Mouse (Mus musculus) fat pad, adult 2 months (tissue): ENCODE measurements around the gene Ahsa2.
"Not testable (repeated sequence)": the region's sequence is repeated elsewhere in the genome, so short reads cannot be mapped to it uniquely, and the experiment has no call there.

Experiments
- DNase-seq: peaks from one replicate; pipeline ENCODE4 v3.0.0-alpha.2; 2011; ENCODE audit warnings: low read depth, low spot score; ENCODE audit errors: extremely low read depth

Ahsa2 gene

GRCm38 (mm10) chr11:23497718-23498509 is at the start of gene Ahsa2:
Gene Ahsa2 (minus strand): TSS chr11:23498030.
- no peak for DNase-seq

- DNase-seq: no peak
Observed at GRCm38 (mm10) chr11:23537446-23537845, 39.6 kb upstream of the Ahsa2 start.

- DNase-seq: no peak
Observed at GRCm38 (mm10) chr11:23520473-23521205, 22.8 kb upstream of the Ahsa2 start, which contains the start of gene 1700093K21Rik. Gene 1700093K21Rik (minus strand): TSS chr11:23521155.

- no peak for DNase-seq
Observed at GRCm38 (mm10) chr11:23518981-23519380, 21.2 kb upstream of the Ahsa2 start.

- no peak for DNase-seq
Observed at GRCm38 (mm10) chr11:23515315-23515714, 17.5 kb upstream of the Ahsa2 start.

GRCm38 (mm10) chr11:23514785-23515184 is 17.0 kb upstream of the Ahsa2 start:
- DNase-seq: not testable (repeated sequence)

GRCm38 (mm10) chr11:23504801-23505200 is 7.0 kb upstream of the Ahsa2 start:
- DNase-seq: not testable (repeated sequence)

GRCm38 (mm10) chr11:23498609-23499008 is 779 bp upstream of the Ahsa2 start:
- no peak for DNase-seq

GRCm38 (mm10) chr11:23497335-23497717 is 504 bp downstream of the Ahsa2 start:
- no peak for DNase-seq

GRCm38 (mm10) chr11:23496661-23497060 is 1.2 kb downstream of the Ahsa2 start:
- no peak for DNase-seq

- no peak for DNase-seq
Observed at GRCm38 (mm10) chr11:23495231-23495630, 2.6 kb downstream of the Ahsa2 start.

- no peak for DNase-seq
Observed at GRCm38 (mm10) chr11:23492048-23492790, 5.6 kb downstream of the Ahsa2 start.

- no peak for DNase-seq
Observed at GRCm38 (mm10) chr11:23489955-23490354, 7.9 kb downstream of the Ahsa2 start.

GRCm38 (mm10) chr11:23465862-23466261 is 32.0 kb downstream of the Ahsa2 start:
- DNase-seq: not testable (repeated sequence)
